Mouse (Mus musculus): ENCODE data around the gene Ccdc121.

DNA sequence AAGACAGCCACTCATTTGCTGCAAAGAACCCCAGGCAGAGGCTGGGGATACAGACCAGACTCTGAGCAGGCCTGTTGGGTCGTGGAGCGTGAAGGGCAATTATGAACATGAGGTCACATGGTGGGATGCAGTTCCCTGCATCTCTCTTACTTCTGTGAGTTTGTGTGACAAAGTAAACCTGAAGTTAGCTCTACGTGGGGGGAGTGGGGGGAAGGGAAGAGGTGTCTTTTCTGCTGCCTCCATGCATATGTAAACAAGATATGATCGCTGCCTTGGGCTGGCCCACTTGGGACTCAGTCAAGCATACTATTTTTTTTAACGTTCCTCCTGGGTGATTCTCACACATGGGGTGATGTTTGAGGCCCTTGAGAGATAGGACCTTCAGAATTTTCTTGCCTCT lies 14.7 kb upstream of the Ccdc121 start:
- TF ChIP-seq CTCF (IDR thresholded peaks at IDR 0.05; ENCODE audit: borderline replicate concordance, insufficient read depth, low read depth, low read length) (no peak), POLR2A (IDR thresholded peaks at IDR 0.05; ENCODE audit: borderline replicate concordance, insufficient read depth, low read length) (no peak)

Data from cerebellum, adult 2 months (tissue).